Mouse (Mus musculus): ENCODE measurements around the gene Trim44. TPM values are rescaled to one million over a fixed set of nuclear protein-coding genes. Genes with fewer than 3 reads are reported as not detected.

The Trim44 gene
- 100 to 1,000 TPM; 166 to 167 TPM for total RNA-seq (2021)

- peak; percentile 35 for DNase-seq
- intact Hi-C loops (cut with DNase I), result no loop called here
These were observed at the start of gene Trim44 for GRCm38 (mm10) chr2:102407363-102408184. TSS of gene Trim44 (minus strand) at chr2:102407828.

GRCm38 (mm10) chr2:102455126-102455525 lies 47.5 kb upstream of the Trim44 start:
- intact Hi-C loops (cut with DNase I), result loop anchor here (10.0 kb wide), 1 partner anchor 360 kb away; no protein-coding TSS in a partner anchor
- no peak for DNase-seq

GRCm38 (mm10) chr2:102453447-102453846 lies 45.8 kb upstream of the Trim44 start:
- DNase-seq, result peak; percentile 13
- intact Hi-C loops (cut with DNase I), result loop anchor here (5.0 to 10.0 kb wide), 4 partner anchors 209 to 761 kb away; no protein-coding TSS in a partner anchor

- intact Hi-C loops (cut with DNase I), result loop anchor here (2.0 to 10.0 kb wide), 5 partner anchors 210 to 760 kb away; no protein-coding TSS in a partner anchor
- peak; percentile 83 for DNase-seq
These were observed 44.3 kb upstream of the Trim44 start, which contains the start of gene Fjx1 for GRCm38 (mm10) chr2:102451671-102452549. TSS of gene Fjx1 (minus strand) at chr2:102452499.

- intact Hi-C loops (cut with DNase I), result loop anchor here (2.0 to 10.0 kb wide), 5 partner anchors 211 to 759 kb away; no protein-coding TSS in a partner anchor
- DNase-seq, result peak; percentile 51
These were observed 43.4 kb upstream of the Trim44 start for GRCm38 (mm10) chr2:102450761-102451670.

GRCm38 (mm10) chr2:102450248-102450760 lies 42.7 kb upstream of the Trim44 start:
- peak; percentile 72 for DNase-seq
- intact Hi-C loops (cut with DNase I), result loop anchor here (2.0 to 10.0 kb wide), 5 partner anchors 212 to 758 kb away; no protein-coding TSS in a partner anchor

GRCm38 (mm10) chr2:102449630-102450247 lies 42.1 kb upstream of the Trim44 start:
- intact Hi-C loops (cut with DNase I), result loop anchor here (2.0 to 10.0 kb wide), 8 partner anchors 49 to 757 kb away; no protein-coding TSS in a partner anchor

GRCm38 (mm10) chr2:102449056-102449455 lies 41.4 kb upstream of the Trim44 start:
- intact Hi-C loops (cut with DNase I), result loop anchor here (2.0 to 10.0 kb wide), 3 partner anchors 48 to 244 kb away; no protein-coding TSS in a partner anchor
- DNase-seq, result no peak

More at GRCm38 (mm10) chr2:102449630-102450247, 42.1 kb upstream of the Trim44 start:
- peak; percentile 60 for DNase-seq

GRCm38 (mm10) chr2:102447831-102448230 lies 40.2 kb upstream of the Trim44 start:
- no peak for DNase-seq
- intact Hi-C loops (cut with DNase I), result loop anchor here (2.0 to 10.0 kb wide), 3 partner anchors 47 to 243 kb away; no protein-coding TSS in a partner anchor

GRCm38 (mm10) chr2:102446851-102447250 lies 39.2 kb upstream of the Trim44 start:
- no peak for DNase-seq
- intact Hi-C loops (cut with DNase I), result loop anchor here (10.0 kb wide), 2 partner anchors 152 to 242 kb away; no protein-coding TSS in a partner anchor

GRCm38 (mm10) chr2:102437357-102438030 lies 29.9 kb upstream of the Trim44 start:
- intact Hi-C loops (cut with DNase I), result no loop called here
- no peak for DNase-seq

- intact Hi-C loops (cut with DNase I), result no loop called here
- no peak for DNase-seq
These were observed 26.3 kb upstream of the Trim44 start for GRCm38 (mm10) chr2:102433879-102434278.

GRCm38 (mm10) chr2:102431084-102431483 lies 23.5 kb upstream of the Trim44 start:
- intact Hi-C loops (cut with DNase I), result no loop called here
- DNase-seq, result no peak

GRCm38 (mm10) chr2:102427974-102428373 lies 20.3 kb upstream of the Trim44 start:
- DNase-seq, result no peak
- intact Hi-C loops (cut with DNase I), result no loop called here

GRCm38 (mm10) chr2:102426434-102426833 lies 18.8 kb upstream of the Trim44 start:
- no peak for DNase-seq
- intact Hi-C loops (cut with DNase I), result no loop called here

- intact Hi-C loops (cut with DNase I), result no loop called here
- DNase-seq, result peak; percentile 53
These were observed 8.6 kb upstream of the Trim44 start for GRCm38 (mm10) chr2:102416149-102416743.

GRCm38 (mm10) chr2:102412738-102413137 lies 5.1 kb upstream of the Trim44 start:
- intact Hi-C loops (cut with DNase I), result no loop called here
- no peak for DNase-seq

GRCm38 (mm10) chr2:102410615-102411014 lies 3.0 kb upstream of the Trim44 start:
- DNase-seq, result no peak
- intact Hi-C loops (cut with DNase I), result no loop called here
